Mouse (Mus musculus) cerebellum, adult 11 months (tissue): ENCODE data around the gene Ahr.

Experiments
- DNase-seq: peaks from one replicate; pipeline ENCODE4 v3.0.0; 2022

Gene Ahr

GRCm38 (mm10) chr12:35501476-35501875, 33.4 kb downstream of the Ahr start:
- DNase-seq: no peak

GRCm38 (mm10) chr12:35495195-35495594, 39.6 kb downstream of the Ahr start:
- no peak for DNase-seq

GRCm38 (mm10) chr12:35480764-35481163, 54.1 kb downstream of the Ahr start:
- DNase-seq: no peak

DNA sequence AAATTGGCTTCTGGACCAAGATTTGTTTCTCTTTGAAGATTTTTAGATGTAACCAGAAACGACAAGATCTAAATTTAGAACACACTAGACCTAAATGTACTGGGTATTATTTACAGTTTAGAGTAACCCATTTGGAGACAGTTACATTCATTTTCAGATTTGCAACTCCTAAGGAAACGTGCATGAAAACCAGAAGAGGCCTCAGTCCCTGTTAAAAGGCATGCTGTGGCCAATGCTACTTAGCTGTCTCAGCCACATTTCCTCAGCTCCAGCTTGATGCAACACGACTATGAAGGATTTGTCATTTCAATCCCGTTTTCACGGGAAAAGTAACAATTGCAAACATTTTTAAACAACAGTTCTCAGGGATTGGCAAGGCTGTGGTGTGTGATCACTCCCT, 55.9 kb downstream of the Ahr start:
- DNase-seq: no peak

GRCm38 (mm10) chr12:35463457-35463856, 71.4 kb downstream of the Ahr start:
- no peak for DNase-seq

- no peak for DNase-seq
Measured at GRCm38 (mm10) chr12:35462667-35463066, 72.2 kb downstream of the Ahr start.

DNA sequence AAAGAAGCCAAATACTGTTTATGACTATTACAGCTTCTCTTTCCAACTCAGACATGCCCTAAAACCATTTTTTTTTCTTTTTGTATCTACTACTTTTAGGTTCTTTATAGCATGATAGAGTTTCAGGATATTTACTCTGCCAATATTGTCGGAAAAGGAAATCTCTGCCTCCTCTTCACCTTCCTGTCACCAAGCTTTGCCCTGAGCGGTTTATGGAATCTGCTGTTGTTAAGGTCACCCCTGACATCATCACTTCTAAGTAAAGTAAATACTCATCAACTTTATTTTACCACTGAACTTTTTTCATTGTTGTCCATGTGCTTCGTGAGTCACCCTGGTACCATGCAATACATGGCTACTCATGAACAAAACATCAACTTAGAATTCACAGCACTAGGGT, 75.2 kb downstream of the Ahr start:
- no peak for DNase-seq
